Mouse (Mus musculus) bone marrow, adult 2 months (tissue): ENCODE measurements at regions not wholly inside any gene's neighbourhood (a gene's known extent, or its start where the extent isn't known, plus 50 kb on each side); places are given as distances from the start of the nearest gene placed in this dataset.

Source experiments
- CTCF ChIP-seq: fragments of 200-500 bp; IDR thresholded peaks from 2 replicates; pipeline ENCODE4 v1.5.1; 2011; ENCODE audit warnings: low read length, control low read depth; ENCODE audit not compliant: control insufficient read depth, insufficient read depth
- POLR2A ChIP-seq: fragments of 200-500 bp; IDR thresholded peaks from 2 replicates; pipeline ENCODE4 v1.6.1; 2011; ENCODE audit warnings: low read depth, mild to moderate bottlenecking, control low read depth, low read length, borderline replicate concordance; ENCODE audit not compliant: control insufficient read depth

DNA sequence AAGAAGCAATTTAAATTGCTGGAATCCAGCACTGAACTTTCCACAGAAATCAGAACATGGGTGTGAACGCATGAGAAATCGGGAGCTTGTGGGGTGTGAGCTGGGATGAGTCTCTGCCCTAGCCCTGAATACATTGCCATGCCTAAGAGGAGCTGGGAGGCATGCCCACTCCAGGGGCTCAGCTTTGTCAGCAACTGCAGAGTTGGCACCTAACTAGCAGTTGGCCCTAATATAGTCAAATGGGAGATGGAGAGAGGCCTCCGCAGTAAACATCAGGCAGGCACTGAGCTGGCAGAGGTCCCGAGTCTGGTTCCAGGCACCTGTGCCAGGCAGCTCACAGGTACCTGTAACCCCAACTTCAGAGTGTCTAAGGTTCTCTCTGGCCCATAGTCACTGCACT, 260.1 kb upstream of the Cdh4 start:
- TF ChIP-seq CTCF = no peak
- TF ChIP-seq POLR2A = no peak
